Mouse (Mus musculus): ENCODE measurements around the gene Stra6.

Stra6 gene

DNA sequence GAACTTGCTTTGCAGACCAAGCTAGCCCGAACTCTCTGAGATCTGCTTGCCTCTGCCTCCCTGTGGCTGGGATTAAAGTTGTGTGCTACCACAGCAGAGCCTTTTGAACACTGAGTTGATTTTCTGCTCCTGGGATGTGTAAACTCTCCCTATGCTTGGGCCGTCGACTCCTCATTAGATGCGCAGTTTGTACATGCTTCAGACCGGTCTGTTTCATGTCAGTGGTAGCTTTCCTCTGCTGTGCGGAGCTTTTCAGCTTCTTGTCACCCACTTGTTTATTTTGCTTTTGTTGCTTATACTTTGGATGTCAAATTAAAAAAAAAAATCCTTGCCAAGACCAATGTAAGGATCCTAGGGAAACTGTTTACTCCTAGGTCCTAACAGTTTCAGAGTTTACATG, 32.4 kb downstream of the Stra6 start:
- no peak for DNase-seq (ENCODE audit: low spot score in 2 of 2)

DNA sequence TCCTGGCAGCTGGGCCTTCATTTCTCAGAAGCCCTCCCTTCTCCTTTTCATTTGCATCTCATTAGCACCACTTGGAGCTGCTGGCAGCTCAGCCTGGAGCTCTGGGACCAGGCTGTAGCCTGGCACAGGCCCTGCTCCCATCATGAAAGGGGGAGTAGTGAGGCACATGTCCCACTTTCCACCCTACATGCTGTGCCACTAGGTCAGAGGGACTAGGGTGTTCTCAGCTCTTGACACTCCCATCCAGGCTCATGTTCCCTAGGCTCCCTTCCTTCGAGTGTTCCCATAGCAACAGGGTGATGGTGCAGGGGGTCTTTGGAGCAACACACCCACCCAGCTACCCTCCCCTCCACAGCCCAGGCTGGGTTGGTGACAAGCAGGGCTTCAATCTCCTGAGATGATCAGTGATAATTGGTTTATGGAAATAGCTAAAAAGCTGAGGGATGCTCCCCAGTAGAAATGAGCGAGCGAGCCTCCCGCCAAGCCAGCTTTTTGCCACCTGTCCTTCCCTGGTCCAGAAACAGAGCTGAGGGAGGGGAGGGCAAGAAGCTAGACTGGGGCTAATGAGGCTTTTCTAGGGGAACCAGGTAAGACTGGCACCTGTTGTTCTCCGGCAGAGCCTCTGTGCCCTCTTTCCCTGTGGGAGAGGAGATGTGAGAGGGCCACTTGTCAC, 33.2 kb downstream of the Stra6 start:
- no peak for DNase-seq (ENCODE audit: low spot score in 2 of 2)

DNA sequence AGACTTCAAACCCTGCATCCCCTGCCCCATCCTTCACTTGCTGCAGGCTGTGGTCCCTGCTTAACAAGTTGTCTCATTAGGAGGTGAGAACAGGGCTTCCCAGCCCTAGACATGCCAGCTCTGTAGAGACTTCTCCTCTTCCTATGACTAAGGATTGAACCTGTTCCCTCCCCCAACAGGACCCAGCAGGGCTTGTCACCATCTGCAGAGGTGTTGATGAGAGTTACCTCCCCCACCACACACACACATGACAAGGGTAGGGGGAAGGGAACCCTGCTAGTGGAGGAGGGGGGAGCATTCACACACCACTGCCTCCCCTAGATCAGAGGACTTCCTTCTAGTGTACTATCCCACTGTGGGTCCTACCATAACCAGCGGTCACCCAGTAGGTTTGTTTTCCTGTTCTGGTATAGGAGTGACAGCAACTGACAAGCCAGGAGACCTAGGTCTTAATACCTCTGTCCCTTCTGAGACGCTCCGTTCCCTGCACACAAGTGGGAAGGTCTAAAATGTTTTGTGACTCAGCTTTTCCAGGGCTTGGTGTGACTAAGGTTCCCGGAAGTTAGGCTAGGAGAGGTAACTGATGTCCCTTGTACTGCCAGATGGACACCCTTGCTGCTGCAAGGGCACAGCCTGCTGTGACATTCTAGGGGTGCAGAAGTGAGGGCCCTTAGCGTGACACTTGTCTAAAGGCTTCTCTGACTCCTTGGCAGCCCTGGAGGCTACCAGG, 36.4 kb downstream of the Stra6 start:
- DNase-seq (ENCODE audit: low spot score in 2 of 2), result no peak

DNA sequence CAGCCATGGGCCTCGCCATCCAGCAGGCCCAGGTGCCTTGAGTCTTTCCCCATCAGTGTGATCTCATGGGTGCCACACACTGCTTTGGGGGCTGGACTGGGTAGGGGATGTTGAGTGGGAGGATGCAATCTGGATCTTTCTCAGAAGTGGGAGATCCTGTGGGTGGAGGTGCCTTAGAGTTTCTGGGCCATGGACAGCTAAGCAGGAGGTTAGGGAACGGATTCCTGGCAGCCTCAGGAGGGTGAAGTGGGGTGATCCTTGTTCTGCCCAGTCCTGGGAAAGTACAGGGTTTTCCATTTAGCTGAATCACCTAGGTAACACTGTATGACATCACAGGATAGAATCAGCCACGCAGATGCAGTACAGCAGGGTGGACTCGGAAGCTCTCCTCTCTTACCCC, 38.4 kb downstream of the Stra6 start:
- peak; percentile 55 to 62 for DNase-seq (ENCODE audit: low spot score in 2 of 2)

DNA sequence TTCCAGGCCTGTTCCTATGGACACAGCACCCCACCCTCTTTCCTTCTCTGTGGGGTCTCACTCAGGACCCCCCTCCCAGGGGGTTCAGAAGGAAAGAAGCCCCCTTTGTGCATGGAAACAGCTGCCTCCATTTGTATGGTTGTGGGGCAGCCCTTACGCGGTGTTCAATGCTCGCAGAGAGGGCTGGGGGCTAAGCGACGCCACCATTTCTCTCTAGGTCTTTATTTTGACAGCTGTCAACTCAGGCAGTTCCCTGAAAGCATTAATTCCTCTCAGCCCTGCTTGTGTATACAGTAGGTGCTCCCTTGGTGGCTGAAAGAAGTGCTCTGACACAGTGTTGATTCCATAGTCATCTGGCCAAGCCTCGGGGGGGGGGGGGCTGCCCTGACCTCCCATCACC, 40.1 kb downstream of the Stra6 start:
- DNase-seq (ENCODE audit: low spot score in 2 of 2), result no peak

DNA sequence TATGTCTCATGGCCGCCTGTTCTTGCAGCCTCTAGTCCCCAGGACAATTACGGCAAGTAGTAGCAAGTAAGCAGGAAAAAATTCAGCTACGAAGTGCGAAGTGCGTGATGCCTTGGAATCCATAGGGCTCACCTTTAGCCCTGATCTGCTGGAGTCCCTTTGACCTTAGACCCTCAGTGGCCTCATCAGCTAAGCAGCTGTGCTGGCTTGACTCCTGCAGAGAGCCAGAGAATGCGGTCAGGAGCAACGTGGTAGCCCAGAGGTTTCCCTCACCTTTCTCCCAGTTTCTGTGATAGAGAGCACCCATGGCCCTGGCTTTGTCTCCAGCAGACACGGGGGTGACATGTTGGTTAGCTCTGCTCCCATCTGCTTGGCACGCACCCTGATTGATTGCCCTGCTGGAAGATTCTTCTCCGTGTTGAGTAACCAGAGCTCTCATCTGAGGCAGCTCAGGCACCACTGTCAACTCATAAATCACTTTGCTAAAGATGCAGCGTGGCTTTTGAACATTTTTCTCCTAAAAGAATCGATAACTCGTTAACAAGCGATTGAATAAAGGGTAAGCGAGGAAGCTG, 42.1 kb downstream of the Stra6 start:
- DNase-seq (ENCODE audit: low spot score in 2 of 2), result no peak

DNA sequence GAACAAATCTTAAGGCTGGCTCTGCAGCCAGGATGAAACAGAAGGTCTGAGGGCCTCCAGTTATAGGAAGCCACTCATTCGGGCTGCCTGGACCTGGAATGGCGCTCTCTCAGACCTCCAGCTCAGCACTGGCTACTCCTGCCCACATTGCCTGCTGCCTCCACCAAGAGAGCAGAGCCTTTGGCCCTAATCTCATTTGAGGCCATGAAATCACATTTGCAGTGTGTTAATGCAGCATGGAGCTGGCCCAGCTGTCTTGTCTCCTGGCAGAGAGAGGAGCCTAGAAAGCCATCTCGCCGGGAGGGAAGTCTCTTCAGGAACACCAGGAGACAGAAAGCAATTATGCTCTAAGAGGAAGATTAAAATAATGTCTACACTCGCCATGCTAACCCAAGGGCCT, 43.9 kb downstream of the Stra6 start:
- DNase-seq (ENCODE audit: low spot score in 2 of 2), result no peak

DNA sequence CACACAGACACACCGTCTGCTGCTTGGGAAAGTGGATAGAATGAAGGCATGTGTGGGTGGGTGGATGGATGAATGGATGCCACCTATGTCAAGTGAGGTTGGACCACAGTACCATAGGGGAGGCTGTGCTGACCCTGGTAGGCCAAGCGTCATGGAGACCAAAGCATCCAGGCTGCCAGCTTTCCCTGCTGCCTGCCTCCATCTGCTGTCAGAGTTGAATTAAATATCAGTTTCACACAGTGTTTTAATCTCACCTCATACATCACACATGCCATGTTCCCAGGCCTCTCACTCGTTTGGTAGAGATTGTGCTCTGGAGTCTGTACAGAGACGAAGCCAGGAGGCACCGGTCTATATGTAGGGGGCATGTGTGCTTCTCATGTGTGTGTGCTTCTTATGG, 47.2 kb downstream of the Stra6 start:
- DNase-seq (ENCODE audit: low spot score in 2 of 2), result no peak

DNA sequence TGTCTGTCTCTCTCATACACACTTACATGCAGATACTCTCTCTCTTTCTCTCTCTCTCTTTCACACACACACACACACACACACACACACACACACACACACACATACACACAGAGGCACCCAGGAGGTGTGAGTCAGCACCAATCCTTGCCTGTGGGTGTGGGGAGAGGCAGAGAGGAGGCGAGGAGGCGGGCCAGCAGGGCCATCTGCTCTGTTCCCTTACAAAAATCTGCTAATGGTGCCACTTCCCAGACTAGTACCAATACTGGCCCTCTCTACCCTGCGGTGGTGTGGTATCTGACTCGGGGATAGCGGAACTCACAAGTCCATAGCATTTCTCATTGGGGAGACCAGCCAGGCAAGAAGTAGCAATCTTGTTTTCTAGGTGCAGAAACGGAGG, 47.8 kb downstream of the Stra6 start:
- peak; percentile 84 for DNase-seq (ENCODE audit: low spot score in 2 of 2)

DNA sequence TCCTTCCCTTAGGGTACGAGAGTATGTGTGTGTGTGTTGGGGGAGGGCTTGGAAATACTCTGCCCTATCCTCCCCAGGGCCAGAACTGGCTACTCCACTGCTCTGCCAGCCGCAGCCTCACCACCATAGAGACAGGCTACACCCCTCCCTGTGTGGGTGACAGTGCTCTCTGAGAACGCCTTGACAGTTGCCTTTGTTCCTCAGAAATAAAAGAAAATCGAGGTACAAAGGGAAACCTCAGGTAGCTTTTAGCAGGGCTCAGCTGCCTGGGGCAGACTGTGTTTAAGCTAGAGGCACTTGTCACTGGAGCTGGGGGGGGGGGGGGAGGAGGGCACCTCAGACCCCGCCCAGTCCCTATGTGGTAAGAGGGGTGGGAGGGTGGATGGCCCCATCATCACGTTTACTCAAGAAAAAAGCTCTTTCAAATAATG, 48.7 kb downstream of the Stra6 start:
- DNase-seq (ENCODE audit: low spot score in 2 of 2), result no peak

DNA sequence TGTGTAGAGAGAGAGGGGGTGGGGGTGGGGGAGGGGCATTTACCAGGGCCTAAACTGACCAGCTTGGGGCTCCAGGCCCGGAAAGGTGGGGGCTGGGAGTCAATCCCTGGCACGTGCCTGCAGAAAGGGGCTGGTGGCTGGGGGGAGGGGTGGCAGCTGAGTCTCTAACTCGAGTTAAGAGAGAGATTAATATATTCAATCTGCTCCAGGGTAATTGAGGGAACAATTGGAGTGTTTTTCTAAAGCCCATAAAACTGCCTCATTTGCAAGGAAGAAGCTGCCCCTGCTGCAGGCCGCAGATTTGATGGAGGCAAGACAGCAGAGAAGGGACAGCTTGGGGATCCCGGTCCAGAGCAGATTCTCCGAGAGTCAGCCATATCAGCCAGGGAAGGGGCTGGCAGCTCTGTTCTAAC, 49.3 kb downstream of the Stra6 start:
- DNase-seq (ENCODE audit: low spot score in 2 of 2), result peak in 1 of 2 experiments; percentile 15

DNA sequence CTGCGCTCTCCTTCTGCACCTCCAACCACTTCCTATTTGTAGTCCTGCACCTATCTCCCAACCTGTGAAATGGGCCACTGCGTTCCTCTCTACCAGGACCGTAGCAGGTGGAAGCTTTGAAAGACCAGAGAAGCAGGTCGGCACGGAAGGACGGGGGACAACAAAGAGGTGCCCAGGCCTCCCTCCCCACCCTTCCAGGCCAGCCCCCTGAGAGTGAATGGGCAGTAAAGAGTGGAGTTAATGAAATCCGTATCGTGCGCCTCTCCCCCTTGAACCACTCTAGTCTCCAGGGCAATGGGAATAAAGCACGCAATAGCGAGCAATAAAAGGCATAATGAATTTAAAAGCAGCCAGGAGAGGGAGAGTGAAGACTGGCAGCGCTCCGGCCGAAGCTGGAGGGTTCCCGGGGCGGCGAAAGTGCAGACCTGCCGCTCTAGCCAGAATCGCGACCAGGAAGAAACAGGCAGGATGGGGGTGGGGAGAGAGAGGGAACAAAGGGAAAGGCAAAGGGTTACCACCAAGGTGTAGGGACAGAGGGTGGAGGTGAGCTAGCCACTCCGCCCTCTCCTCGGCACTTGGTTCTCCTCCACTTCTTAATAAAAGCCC, 49.8 kb downstream of the Stra6 start:
- DNase-seq (ENCODE audit: low spot score in 2 of 2), result peak in 1 of 2 experiments; percentile 19

DNA sequence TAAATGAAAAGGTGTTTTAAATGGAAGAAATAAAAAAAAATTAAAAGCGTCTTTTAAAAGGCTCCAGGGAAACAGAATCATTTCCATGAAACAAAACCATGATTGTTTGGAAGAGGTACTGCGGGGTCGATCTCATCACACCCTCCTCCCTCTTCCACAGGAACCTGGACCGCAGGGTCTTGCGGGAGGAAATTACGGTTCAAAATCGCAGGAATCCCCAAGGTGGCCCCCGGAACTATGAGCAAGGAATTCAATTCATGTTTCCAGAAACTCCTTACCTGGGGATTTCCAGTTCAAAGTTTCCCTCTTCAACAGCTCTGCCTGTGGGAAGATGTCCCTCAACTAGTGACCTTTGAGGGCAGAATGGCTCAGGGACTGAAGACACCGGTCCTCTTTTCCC, 50.4 kb downstream of the Stra6 start:
- DNase-seq (ENCODE audit: low spot score in 2 of 2), result no peak

DNA sequence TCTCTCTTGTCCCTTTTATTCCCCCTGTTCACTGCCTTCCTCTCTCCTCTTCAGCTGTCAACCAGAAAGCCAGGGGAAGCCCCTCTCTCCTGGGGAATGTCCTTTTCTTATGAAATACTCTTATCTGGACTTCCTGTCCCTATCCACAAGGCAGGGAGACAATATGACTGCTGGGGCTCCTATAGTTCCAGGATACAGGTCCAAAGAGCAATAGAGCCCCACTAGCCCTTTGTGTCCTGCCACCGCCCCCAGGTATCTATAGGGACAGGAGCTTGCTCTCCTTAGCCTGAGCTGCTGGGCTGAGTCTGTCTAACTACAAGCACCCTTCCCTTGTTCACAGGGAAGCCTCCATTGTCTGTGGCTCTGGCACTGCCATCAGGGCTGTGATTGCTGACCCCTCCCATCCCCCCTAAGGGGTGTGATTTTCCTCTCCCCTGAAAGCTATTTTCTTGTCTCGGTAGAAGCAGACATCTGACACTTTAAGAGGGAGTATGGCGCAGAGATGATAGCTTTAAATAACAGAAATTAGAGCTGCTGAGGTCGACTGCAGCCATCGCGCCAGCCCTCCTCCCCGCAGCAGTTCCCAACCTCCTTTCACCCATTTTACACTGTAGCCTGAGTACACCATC, 51.8 kb downstream of the Stra6 start:
- no peak for DNase-seq (ENCODE audit: low spot score in 2 of 2)

DNA sequence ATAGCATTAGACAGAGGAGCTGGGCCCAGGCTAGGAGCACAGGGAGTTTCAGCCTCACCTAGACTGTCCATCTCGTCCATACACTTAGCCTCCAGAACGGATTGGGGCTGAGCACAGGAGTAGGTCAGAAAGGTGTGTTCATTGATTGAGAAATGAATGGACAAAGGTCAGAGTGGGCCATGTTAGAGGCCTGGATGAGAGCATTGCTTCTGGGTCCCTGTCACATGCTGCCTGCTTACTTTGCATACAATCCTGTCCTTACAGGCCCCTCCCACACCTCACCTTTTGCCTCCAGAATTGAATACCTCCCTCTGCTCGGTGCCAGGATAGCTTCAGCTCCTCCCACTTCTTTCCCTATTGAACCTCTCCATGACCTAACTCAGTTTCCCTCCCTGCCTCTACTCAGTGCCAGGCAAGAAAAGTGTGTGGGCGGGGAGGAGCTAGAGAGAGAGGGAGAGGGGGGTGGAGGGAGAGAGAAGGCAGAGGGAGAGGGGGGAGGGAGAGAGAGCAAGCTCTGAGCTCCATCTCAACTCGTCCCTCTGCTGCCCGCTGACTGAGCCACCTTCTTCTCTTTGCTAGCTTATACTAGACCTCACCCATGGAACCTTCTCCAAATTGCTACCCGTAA, 52.5 kb downstream of the Stra6 start:
- DNase-seq (ENCODE audit: low spot score in 2 of 2), result peak in 1 of 2 experiments; percentile 35

DNA sequence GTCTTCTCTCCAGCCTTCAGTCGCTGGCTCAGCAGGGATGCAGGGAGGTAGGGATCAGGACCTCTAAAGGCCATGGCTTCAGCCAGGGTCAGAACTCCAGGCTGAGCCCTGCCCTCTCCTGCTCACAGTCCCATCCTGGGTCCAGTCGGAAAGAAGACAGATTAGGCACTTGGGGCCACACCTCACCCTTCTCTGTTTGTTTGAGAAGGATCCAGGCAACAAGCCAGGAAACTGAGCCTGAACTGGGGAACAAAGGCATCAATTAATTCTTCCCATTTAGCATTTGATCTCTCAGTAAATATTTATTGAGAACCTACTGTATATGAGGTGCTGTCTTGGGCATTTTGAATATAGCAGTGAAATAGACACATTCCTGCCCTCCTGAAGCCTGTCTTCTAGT, 55.1 kb downstream of the Stra6 start, which contains the start of gene Ccdc33:
Gene Ccdc33 (minus strand): TSS at position 153 of the 400 bp plus-strand sequence.
- DNase-seq (ENCODE audit: low spot score in 2 of 2), result no peak

DNA sequence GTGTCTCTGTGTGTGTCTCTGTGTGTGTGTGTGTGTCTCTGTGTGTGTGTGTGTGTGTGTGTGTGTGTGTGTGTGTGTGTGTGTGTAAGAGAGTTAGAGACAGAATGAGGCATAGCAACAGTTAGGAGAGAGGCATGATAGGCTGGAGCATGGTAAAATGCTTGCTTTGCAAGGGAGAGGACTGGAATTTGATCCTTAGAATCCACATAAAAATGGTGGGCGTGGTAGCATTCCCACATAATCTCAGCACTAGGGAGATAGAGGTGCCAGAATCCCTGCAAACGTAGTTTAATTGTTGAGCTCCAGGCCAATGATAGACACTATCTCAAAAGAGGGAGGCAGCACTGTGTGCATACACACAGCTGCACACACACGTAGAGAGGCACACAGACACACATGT, 61.5 kb downstream of the Stra6 start:
- no peak for DNase-seq (ENCODE audit: low spot score in 2 of 2)

DNA sequence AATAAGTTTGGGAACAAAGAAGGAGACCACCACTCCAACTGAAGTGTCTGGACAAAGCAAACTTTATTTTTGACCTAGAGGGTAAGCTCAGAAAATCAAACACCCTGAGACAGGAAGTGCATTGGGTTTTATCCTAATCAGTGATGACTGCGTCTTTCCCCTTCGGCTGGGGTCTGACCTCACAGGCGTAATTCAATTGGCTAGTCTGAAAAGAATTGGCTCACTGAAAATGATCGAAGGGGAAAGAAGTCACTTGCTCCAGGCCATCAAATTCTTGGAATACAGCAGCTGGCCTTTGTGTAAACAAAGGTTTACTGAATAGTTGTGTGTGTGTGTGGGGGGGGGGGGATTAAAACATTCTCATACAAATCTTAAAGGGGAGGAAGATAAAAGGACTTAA, 62.2 kb downstream of the Stra6 start:
- DNase-seq (ENCODE audit: low spot score in 2 of 2), result no peak

DNA sequence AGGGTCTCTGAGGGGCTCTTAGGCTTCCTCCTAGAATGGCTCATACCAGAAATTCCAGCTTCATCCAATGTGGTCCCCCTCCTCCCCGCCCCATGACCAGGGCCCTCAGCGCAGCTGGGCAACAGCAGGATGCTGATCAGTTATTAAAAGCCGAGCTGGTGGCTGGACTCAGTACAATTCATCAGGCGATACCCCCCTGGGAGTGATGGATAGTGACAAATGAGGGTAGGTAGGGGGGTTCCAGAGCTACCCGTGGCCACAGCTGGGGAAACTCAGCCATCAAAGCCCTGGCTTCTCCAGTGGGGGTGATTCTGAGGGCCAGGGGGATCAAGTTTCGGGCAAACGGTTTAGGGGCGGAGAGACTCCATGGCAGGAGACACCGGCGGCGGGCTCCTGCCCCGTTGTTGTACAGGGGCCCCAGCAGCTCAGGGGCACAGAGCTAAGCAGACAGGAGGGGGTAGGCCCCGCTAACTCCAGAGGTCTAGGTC, 65.4 kb downstream of the Stra6 start:
- DNase-seq (ENCODE audit: low spot score in 2 of 2), result no peak

DNA sequence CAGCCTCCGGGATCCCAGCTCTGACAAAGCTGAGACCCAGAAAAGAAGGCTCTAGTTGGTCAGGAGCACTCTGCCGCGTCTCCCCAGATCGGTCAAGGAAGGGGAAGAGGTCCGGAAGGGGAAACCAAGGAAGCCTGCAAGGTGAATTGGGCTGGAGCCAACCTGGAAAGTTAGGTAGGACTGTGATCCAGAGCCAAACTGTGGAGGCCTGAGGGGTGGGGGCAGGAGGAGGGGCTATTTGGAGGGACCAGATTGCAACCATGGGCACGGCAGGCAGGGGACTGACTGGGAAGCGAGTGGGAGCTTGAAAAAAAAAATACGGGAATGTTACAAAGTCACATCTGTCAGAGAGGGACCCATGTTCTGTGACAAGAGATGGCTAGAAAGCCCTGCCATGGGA, 65.9 kb downstream of the Stra6 start:
- DNase-seq (ENCODE audit: low spot score in 2 of 2), result no peak

DNA sequence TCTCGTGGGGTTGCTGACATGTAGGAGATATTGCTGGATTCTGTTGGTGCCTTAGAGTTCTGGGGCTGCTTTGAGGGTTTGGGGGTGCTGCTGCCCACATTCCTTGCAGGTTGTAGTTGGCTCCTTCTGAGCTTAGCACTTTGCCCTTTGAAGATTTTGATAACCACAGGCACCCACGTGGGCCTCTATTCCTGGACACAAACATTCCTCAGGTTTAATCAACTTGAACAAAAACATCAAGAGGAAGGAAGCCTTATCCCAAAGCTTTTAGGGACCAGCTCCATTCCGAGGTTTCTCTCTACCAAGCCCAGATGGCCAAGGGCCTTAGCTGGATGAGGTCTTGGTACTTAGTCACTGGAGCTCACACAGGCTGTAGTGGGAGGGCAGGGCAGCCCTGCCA, 67.3 kb downstream of the Stra6 start:
- DNase-seq (ENCODE audit: low spot score in 2 of 2), result no peak

DNA sequence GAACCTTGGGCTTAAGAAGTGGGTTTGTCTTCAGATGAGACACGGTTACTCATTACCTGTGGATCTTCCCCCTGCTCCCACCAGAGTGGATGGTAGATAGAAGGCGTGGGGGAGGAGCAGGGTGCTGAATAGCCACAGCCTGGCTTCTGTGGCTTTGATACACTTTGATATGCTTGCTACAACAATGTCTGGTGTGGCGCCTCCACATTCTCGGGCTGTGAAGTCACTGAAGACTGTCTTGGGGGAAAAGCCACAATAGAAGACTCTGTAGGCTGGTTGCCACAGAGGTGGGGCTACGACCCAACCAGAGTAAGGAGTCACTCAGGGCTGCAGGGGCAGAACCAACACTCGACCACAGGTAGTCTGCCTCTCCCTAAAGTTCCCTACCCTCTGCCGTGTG, 68.1 kb downstream of the Stra6 start:
- no peak for DNase-seq (ENCODE audit: low spot score in 2 of 2)

Data from right cerebral cortex, adult 2 months (tissue).